Mouse (Mus musculus) bone marrow, adult 2 months (tissue): ENCODE data around the gene Ndufaf2.

Experiments used
- CTCF ChIP-seq: fragments of 200-500 bp; IDR thresholded peaks from 2 replicates; pipeline ENCODE4 v1.5.1; 2011; ENCODE audit warnings: low read length, control low read depth; ENCODE audit not compliant: control insufficient read depth, insufficient read depth
- POLR2A ChIP-seq: fragments of 200-500 bp; IDR thresholded peaks from 2 replicates; pipeline ENCODE4 v1.6.1; 2011; ENCODE audit warnings: low read depth, mild to moderate bottlenecking, control low read depth, low read length, borderline replicate concordance; ENCODE audit not compliant: control insufficient read depth

DNA sequence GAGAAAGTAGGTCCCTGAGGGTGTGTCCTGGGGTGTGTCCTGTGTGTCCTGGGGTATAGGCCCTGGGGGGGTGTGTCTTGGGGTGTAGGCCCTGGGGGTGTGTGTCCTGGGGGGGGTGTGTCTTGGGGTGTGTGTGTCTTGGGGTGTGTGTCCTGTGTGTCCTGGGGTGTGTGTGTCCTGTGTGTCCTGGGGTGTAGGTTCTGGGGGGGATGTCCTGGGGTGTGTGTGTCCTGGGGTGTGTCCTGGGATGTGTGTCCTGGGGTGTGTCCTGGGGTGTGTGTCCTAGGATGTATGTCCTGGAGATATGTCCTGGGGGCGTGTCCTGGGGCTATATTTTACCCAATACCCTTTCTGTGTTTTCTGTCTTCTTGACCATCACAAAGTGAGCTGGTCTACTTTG is 165.8 kb downstream of the Ndufaf2 start:
- TF ChIP-seq POLR2A, result no peak
- no peak for TF ChIP-seq CTCF
